Mouse (Mus musculus) neural tube, embryonic 12.5 days (tissue): Measurements from ENCODE around the gene Exo5. TPM values are rescaled to one million over a fixed set of nuclear protein-coding genes. Genes with fewer than 3 reads are reported as not detected.
A peak's percentile ranks its signal among the peaks of the same experiment; 100 is the strongest.

Experiments used
- ATAC-seq: fragments of 200-750 bp; cut with Nextera tagmentation; 2 replicates; pipeline ENCODE4 v1.8.0; 2017; ENCODE audit warnings: low read depth, mild to moderate bottlenecking, moderate TSS enrichment, moderate library complexity; ENCODE audit not compliant: low FRiP score
- H3K27ac ChIP-seq: fragments of 300-500 bp; sonication (generic); 2 replicates; pipeline ENCODE4 v1.5.1; 2016
- H3K27me3 ChIP-seq: fragments of 300-500 bp; sonication (generic); replicated peaks from 2 replicates; pipeline ENCODE4 v1.6.1; 2016; ENCODE audit warnings: mild to moderate bottlenecking
- H3K36me3 ChIP-seq: fragments of 300-500 bp; sonication (generic); 2 replicates; pipeline ENCODE4 v1.6.1; 2016; ENCODE audit warnings: mild to moderate bottlenecking
- H3K4me1 ChIP-seq: fragments of 300-500 bp; sonication (generic); 2 replicates; pipeline ENCODE4 v1.6.1; 2016
- H3K4me2 ChIP-seq: fragments of 300-500 bp; sonication (generic); replicated peaks from 2 replicates; pipeline ENCODE4 v1.6.1; 2016; ENCODE audit warnings: mild to moderate bottlenecking
- H3K4me3 ChIP-seq: fragments of 300-500 bp; sonication (generic); 2 replicates; pipeline ENCODE4 v1.5.1; 2016
- H3K9ac ChIP-seq: fragments of 300-500 bp; sonication (generic); 2 replicates; pipeline ENCODE4 v1.6.1; 2016; ENCODE audit warnings: mild to moderate bottlenecking
- H3K9me3 ChIP-seq: fragments of 300-500 bp; sonication (generic); 2 replicates; pipeline ENCODE4 v1.6.1; 2016; ENCODE audit warnings: mild to moderate bottlenecking
- WGBS: fragments of 180-500 bp; shearing (Covaris S2); methylation state at CpG from one replicate; pipeline ENCODE4 v1.1.7; 2016; 5-methylcytosine and 5-hydroxymethylcytosine counted together
- polyA plus RNA-seq: library from polyadenylated mRNA; unstranded; fragments of >200 nt; fragmentation: Nextera tagmentation; extraction: Ambion mirVana; gene quantifications from 2 replicates; pipeline ENCODE4 v1.2.1, GENCODE M21; 2016

Exo5 gene
- polyA plus RNA-seq, 1 experiment from 2014 or later, result 36.1 TPM

- no peak overlapping the region for H3K4me3 ChIP-seq
- H3K27me3 ChIP-seq, result no peaks in the 10 kb centered on the region
- H3K36me3 ChIP-seq, result peaks cover 12% of the 10 kb centered on the region
- no peak for ATAC-seq
- no peak overlapping the region for H3K9ac ChIP-seq
- no peak overlapping the region for H3K4me2 ChIP-seq
- 95% methylated on average over 18 of the region's 18 CpGs for WGBS
- no peak overlapping the region for H3K27ac ChIP-seq
- no peaks in the 10 kb centered on the region for H3K4me1 ChIP-seq
- no peaks in the 10 kb centered on the region for H3K9me3 ChIP-seq
Observed at GRCm38 (mm10) chr4:120930736-120931135, 5.9 kb upstream of the Exo5 start.

GRCm38 (mm10) chr4:120928686-120929085 lies 3.9 kb upstream of the Exo5 start:
- Histone ChIP-seq H3K27me3 (no peaks in the 10 kb centered on the region), H3K36me3 (peaks cover 10% of the 10 kb centered on the region), H3K4me3 (no peak overlapping the region), H3K4me2 (no peak overlapping the region), H3K9ac (no peak overlapping the region), H3K27ac (no peak overlapping the region), H3K9me3 (no peaks in the 10 kb centered on the region), H3K4me1 (no peaks in the 10 kb centered on the region)
- 89% methylated on average over 3 of the region's 3 CpGs for WGBS
- no peak for ATAC-seq

GRCm38 (mm10) chr4:120925386-120925785 lies 569 bp upstream of the Exo5 start:
- H3K27me3 ChIP-seq, result no peaks in the 10 kb centered on the region
- H3K27ac ChIP-seq, result peak overlapping the region; percentile 85
- H3K4me2 ChIP-seq, result peak overlapping the region; percentile 65
- ATAC-seq, result peak; percentile 34; the same call in 1 of the 2 replicates
- no peaks in the 10 kb centered on the region for H3K4me1 ChIP-seq
- WGBS, result 17% methylated on average over 3 of the region's 3 CpGs
- peaks cover 22% of the 10 kb centered on the region for H3K36me3 ChIP-seq
- H3K4me3 ChIP-seq, result peak overlapping the region; percentile 61
- H3K9ac ChIP-seq, result peak overlapping the region; percentile 76
- no peaks in the 10 kb centered on the region for H3K9me3 ChIP-seq

GRCm38 (mm10) chr4:120921461-120921860 lies 3.4 kb downstream of the Exo5 start:
- 95% methylated on average over 8 of the region's 8 CpGs for WGBS
- Histone ChIP-seq H3K36me3 (peaks cover 32% of the 10 kb centered on the region), H3K4me3 (no peak overlapping the region), H3K4me1 (no peaks in the 10 kb centered on the region), H3K27me3 (no peaks in the 10 kb centered on the region), H3K4me2 (no peak overlapping the region), H3K9me3 (no peaks in the 10 kb centered on the region), H3K27ac (no peak overlapping the region), H3K9ac (no peak overlapping the region)
- no peak for ATAC-seq

- Histone ChIP-seq H3K36me3 (peaks cover 4% of the 10 kb centered on the region; the same call in 1 of the 2 replicates), H3K9me3 (no peaks in the 10 kb centered on the region), H3K27me3 (no peaks in the 10 kb centered on the region), H3K4me2 (no peak overlapping the region), H3K4me1 (no peaks in the 10 kb centered on the region), H3K27ac (no peak overlapping the region), H3K4me3 (no peak overlapping the region), H3K9ac (no peak overlapping the region)
- no peak for ATAC-seq
- WGBS, result 76% methylated on average over 4 of the region's 4 CpGs
Observed at GRCm38 (mm10) chr4:120914501-120914900, 10.3 kb downstream of the Exo5 start.

- no peaks in the 10 kb centered on the region for H3K4me1 ChIP-seq
- no peak overlapping the region for H3K9ac ChIP-seq
- ATAC-seq, result no peak
- H3K4me2 ChIP-seq, result no peak overlapping the region
- no peaks in the 10 kb centered on the region for H3K9me3 ChIP-seq
- no peak overlapping the region for H3K4me3 ChIP-seq
- no peaks in the 10 kb centered on the region for H3K27me3 ChIP-seq
- H3K36me3 ChIP-seq, result no peaks in the 10 kb centered on the region
- 92% methylated on average over 1 of the region's 1 CpGs for WGBS
- no peak overlapping the region for H3K27ac ChIP-seq
Observed at GRCm38 (mm10) chr4:120913861-120914260, 11.0 kb downstream of the Exo5 start.

GRCm38 (mm10) chr4:120913443-120913842 lies 11.4 kb downstream of the Exo5 start:
- Histone ChIP-seq H3K9me3 (no peaks in the 10 kb centered on the region), H3K9ac (no peak overlapping the region), H3K27me3 (no peaks in the 10 kb centered on the region), H3K36me3 (no peaks in the 10 kb centered on the region), H3K27ac (no peak overlapping the region), H3K4me2 (no peak overlapping the region), H3K4me1 (no peaks in the 10 kb centered on the region), H3K4me3 (no peak overlapping the region)
- no peak for ATAC-seq
- WGBS, result 64% methylated on average over 8 of the region's 8 CpGs

GRCm38 (mm10) chr4:120912866-120913265 lies 12.0 kb downstream of the Exo5 start:
- no peak for ATAC-seq
- Histone ChIP-seq H3K4me1 (no peaks in the 10 kb centered on the region), H3K27ac (no peak overlapping the region), H3K27me3 (no peaks in the 10 kb centered on the region), H3K4me2 (no peak overlapping the region), H3K4me3 (no peak overlapping the region), H3K9me3 (no peaks in the 10 kb centered on the region), H3K9ac (no peak overlapping the region), H3K36me3 (no peaks in the 10 kb centered on the region)
- 68% methylated on average over 4 of the region's 4 CpGs for WGBS

- no peak for ATAC-seq
- Histone ChIP-seq H3K36me3 (no peaks in the 10 kb centered on the region), H3K27ac (no peak overlapping the region), H3K27me3 (no peaks in the 10 kb centered on the region), H3K9me3 (no peaks in the 10 kb centered on the region), H3K9ac (no peak overlapping the region), H3K4me2 (no peak overlapping the region), H3K4me1 (no peaks in the 10 kb centered on the region), H3K4me3 (no peak overlapping the region)
- 86% methylated on average over 6 of the region's 6 CpGs for WGBS
Observed at GRCm38 (mm10) chr4:120911086-120911485, 13.7 kb downstream of the Exo5 start.

GRCm38 (mm10) chr4:120909558-120910150 lies 15.2 kb downstream of the Exo5 start:
- no peak overlapping the region for H3K27ac ChIP-seq
- H3K4me2 ChIP-seq, result no peak overlapping the region
- 0 out of 2 replicates have a peak, but pooled peaks have one; percentile 41 for ATAC-seq
- no peaks in the 10 kb centered on the region for H3K27me3 ChIP-seq
- no peaks in the 10 kb centered on the region for H3K9me3 ChIP-seq
- 32% methylated on average over 15 of the region's 15 CpGs for WGBS
- no peaks in the 10 kb centered on the region for H3K36me3 ChIP-seq
- H3K4me1 ChIP-seq, result no peaks in the 10 kb centered on the region
- H3K4me3 ChIP-seq, result no peak overlapping the region
- H3K9ac ChIP-seq, result no peak overlapping the region

- WGBS, result 75% methylated on average over 5 of the region's 5 CpGs
- H3K27ac ChIP-seq, result no peak overlapping the region
- ATAC-seq, result no peak
Observed at GRCm38 (mm10) chr4:120905644-120906043, 19.2 kb downstream of the Exo5 start.

GRCm38 (mm10) chr4:120904533-120904932 lies 20.3 kb downstream of the Exo5 start:
- Histone ChIP-seq H3K9me3 (no peaks in the 10 kb centered on the region), H3K4me3 (no peak overlapping the region), H3K4me2 (no peak overlapping the region), H3K27me3 (no peaks in the 10 kb centered on the region), H3K9ac (no peak overlapping the region), H3K36me3 (no peaks in the 10 kb centered on the region), H3K4me1 (no peaks in the 10 kb centered on the region), H3K27ac (no peak overlapping the region)
- 80% methylated on average over 4 of the region's 4 CpGs for WGBS
- no peak for ATAC-seq

More at GRCm38 (mm10) chr4:120905644-120906043, 19.2 kb downstream of the Exo5 start:
- H3K4me3 ChIP-seq, result no peak overlapping the region
- no peaks in the 10 kb centered on the region for H3K9me3 ChIP-seq
- H3K4me2 ChIP-seq, result no peak overlapping the region
- H3K36me3 ChIP-seq, result no peaks in the 10 kb centered on the region
- H3K4me1 ChIP-seq, result no peaks in the 10 kb centered on the region
- H3K9ac ChIP-seq, result no peak overlapping the region
- no peaks in the 10 kb centered on the region for H3K27me3 ChIP-seq
